Mouse (Mus musculus) olfactory bulb, adult 2 months (tissue): ENCODE data around the gene Capn15.

ENCODE experiments used
- CTCF ChIP-seq: fragments of 200-500 bp; IDR thresholded peaks from 2 replicates; pipeline ENCODE4 v1.5.1; 2012; ENCODE audit warnings: low read depth, mild to moderate bottlenecking, low read length, moderate library complexity; ENCODE audit not compliant: insufficient read depth
- POLR2A ChIP-seq: fragments of 200-500 bp; IDR thresholded peaks from 2 replicates; pipeline ENCODE4 v1.6.1; 2012; ENCODE audit warnings: mild to moderate bottlenecking, low read depth, low read length, moderate library complexity; ENCODE audit not compliant: insufficient read depth

DNA sequence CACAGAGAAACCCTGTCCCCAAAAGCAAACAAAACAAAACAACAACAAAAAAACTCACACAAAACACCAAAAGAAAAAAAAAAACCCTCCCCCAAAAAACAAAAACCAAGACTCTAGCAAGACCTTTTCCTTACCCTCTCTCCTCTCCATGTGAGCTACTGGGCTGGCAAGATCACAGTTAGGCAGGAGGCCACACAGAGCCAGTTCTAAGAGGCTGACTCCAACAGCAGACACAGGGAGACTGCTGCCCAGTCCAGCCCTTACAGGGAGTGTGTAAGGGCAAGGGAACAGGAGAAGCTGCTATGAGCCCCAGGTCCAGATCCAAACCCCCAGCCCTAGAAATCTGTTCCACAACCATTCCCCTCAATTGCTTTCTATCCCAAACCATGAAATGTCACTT is 22.7 kb upstream of the Capn15 start:
- no peak for TF ChIP-seq POLR2A
- no peak for TF ChIP-seq CTCF
